Mouse (Mus musculus) right cerebral cortex, postnatal 25 days (tissue): Measurements from ENCODE around the gene Itgb2.

ENCODE experiments used
- DNase-seq: peaks from one replicate; pipeline ENCODE4 v3.0.0; 2022

Itgb2 gene

GRCm38 (mm10) chr10:77553285-77553684, 23.2 kb downstream of the Itgb2 start:
- DNase-seq = no peak

- DNase-seq = no peak
Measured at GRCm38 (mm10) chr10:77554918-77555317, 24.9 kb downstream of the Itgb2 start.

- DNase-seq = no peak
Measured at GRCm38 (mm10) chr10:77556631-77557030, 26.6 kb downstream of the Itgb2 start.

GRCm38 (mm10) chr10:77557641-77558040, 27.6 kb downstream of the Itgb2 start:
- DNase-seq = no peak

- DNase-seq = no peak
Measured at GRCm38 (mm10) chr10:77560090-77560489, 30.0 kb downstream of the Itgb2 start.

- DNase-seq = no peak
Measured at GRCm38 (mm10) chr10:77560830-77561229, 30.8 kb downstream of the Itgb2 start.

- DNase-seq = no peak
Measured at GRCm38 (mm10) chr10:77561508-77561907, 31.5 kb downstream of the Itgb2 start.

- no peak for DNase-seq
Measured at GRCm38 (mm10) chr10:77565005-77565404, 35.0 kb downstream of the Itgb2 start.

- peak; percentile 58 for DNase-seq
Measured at GRCm38 (mm10) chr10:77566651-77567050, 36.6 kb downstream of the Itgb2 start.

GRCm38 (mm10) chr10:77569481-77569880, 39.4 kb downstream of the Itgb2 start:
- DNase-seq = no peak

GRCm38 (mm10) chr10:77569973-77570658, 40.1 kb downstream of the Itgb2 start:
- no peak for DNase-seq

GRCm38 (mm10) chr10:77572225-77572624, 42.2 kb downstream of the Itgb2 start:
- DNase-seq = no peak

- DNase-seq = no peak
Measured at GRCm38 (mm10) chr10:77573162-77573561, 43.1 kb downstream of the Itgb2 start.

GRCm38 (mm10) chr10:77580027-77580920, 50.2 kb downstream of the Itgb2 start:
- DNase-seq = no peak

- no peak for DNase-seq
Measured at GRCm38 (mm10) chr10:77581023-77581407, 51.0 kb downstream of the Itgb2 start.

GRCm38 (mm10) chr10:77581408-77582284, 51.6 kb downstream of the Itgb2 start, which contains the start of gene Pttg1ip:
Gene Pttg1ip, plus strand, starts transcription at chr10:77581720.
- peak; percentile 95 for DNase-seq

- DNase-seq = no peak
Measured at GRCm38 (mm10) chr10:77582285-77582618, 52.2 kb downstream of the Itgb2 start.

- DNase-seq = no peak
Measured at GRCm38 (mm10) chr10:77583795-77584422, 53.9 kb downstream of the Itgb2 start.

- no peak for DNase-seq
Measured at GRCm38 (mm10) chr10:77586637-77587036, 56.6 kb downstream of the Itgb2 start.

GRCm38 (mm10) chr10:77587091-77587775, 57.2 kb downstream of the Itgb2 start:
- DNase-seq = no peak

- DNase-seq = no peak
Measured at GRCm38 (mm10) chr10:77588036-77588435, 58.0 kb downstream of the Itgb2 start.

- DNase-seq = no peak
Measured at GRCm38 (mm10) chr10:77589117-77589516, 59.1 kb downstream of the Itgb2 start.
